Mouse (Mus musculus): ENCODE results near the gene Mybpc2. TPM values are rescaled to one million over a fixed set of nuclear protein-coding genes. Genes with fewer than 3 reads are reported as not detected.

Mybpc2 gene
- total RNA-seq, 2 experiments from 2014 or later, result 10.2 to 10.8 TPM

DNA sequence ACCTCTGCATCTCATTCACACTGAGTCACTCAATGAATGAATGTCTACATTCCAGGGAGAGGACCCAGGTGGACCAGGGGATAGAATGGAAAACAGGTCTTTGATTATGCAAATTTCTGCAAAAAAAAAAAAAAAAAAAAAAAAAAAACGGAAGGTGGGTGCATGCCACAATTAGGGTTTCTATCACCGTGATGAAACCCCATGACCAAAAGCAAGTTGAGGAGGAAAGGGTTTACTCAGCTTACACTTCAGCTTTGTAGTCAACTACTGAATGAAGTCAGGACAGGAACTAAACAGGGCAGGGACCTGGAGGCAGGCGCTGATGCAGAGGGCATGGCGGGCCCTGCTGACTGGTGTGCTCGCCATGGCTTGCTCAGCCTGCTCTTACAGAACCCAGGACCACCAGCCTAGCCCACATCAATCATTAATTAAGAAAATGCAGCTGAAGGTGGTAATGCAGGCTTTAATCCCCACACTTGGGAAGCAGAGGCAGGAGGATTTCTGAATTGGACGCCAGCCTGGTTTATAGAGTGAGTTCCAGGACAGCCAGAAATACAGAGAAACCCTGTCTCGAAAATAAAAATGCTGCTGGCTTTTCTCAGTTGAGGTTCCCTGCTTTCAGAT is 38.8 kb downstream of the Mybpc2 start:
- no peak for DNase-seq

DNA sequence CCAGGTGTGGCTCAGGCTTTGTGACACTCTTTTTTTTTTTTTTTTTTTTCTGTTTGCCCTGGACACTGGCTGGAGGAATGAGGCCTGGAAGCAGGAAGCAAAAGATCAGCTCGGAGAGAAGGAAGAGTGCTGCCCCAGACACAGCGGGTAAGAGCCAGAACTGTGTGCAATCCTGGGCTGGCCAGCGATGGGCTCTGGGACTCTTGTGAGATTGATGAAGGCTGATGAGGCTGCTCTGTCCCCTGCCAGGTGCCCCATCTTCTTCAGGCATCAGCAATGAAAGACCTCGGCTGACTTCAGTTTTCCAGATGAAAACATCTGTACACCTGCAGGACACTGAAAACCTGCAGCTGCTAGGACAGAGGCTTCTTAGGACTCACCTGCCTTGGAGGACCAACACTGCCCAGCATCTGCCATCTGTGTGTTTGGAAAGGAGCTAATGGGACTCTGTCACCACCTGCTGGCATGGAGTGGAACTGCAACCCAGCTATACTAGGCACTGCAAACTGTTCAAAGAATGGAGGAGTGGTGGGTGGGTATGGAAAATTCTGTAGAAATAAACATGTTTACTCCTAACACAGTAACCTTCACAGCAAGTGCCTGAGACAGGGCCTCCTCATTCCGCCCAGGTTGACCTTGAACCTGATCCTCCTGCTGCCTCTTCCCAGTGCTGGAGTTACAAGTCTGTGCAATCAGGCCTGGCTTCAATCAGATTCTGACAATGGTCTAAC is 39.5 kb downstream of the Mybpc2 start:
- peak; percentile 61 to 87 for DNase-seq

DNA sequence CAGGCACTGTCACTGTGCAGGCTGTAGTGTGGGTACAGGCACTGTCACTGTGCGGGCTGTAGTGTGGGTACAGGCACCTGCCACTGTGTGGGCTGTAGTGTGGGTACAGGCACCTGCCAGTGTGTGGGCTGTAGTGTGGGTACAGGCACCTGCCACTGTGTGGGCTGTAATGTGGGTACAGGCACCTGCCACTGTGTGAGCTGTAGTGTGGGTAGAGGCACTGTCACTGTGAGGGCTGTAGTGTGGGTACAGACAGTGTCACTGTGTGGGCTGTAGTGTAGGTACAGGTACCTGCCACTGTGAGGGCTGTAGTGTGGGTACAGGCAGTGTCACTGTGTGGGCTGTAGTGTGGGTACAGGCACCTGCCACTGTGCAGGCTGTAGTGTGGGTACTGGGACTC is 40.3 kb downstream of the Mybpc2 start:
- DNase-seq, result no peak

DNA sequence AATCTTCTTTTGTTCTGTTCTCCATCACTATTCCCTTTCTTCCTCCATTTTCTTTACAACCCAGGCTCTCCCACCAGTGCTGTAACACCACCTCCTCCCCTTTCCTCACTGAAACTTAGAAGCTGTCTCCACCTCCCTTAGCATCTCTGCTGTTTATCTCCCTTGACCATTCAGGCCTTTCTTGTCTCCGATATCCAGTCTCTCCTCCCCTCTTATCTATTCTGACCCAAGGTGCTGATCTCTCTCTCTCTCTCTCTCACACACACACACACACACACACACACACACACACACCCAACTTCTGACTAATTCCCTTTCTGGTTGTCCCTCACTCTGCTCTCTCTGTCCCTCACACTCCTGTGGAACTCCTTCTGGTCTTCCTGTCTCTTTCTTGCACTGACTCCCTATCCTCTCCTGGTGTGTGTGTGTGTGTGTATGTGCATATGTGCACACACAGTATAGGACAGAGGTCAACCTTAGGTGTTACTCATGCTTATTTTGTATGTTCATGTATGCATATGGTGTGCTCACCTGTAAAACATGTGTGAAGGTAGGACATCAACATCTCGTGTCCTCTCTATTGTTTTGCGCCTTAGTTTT is 41.5 kb downstream of the Mybpc2 start:
- DNase-seq, result no peak

DNA sequence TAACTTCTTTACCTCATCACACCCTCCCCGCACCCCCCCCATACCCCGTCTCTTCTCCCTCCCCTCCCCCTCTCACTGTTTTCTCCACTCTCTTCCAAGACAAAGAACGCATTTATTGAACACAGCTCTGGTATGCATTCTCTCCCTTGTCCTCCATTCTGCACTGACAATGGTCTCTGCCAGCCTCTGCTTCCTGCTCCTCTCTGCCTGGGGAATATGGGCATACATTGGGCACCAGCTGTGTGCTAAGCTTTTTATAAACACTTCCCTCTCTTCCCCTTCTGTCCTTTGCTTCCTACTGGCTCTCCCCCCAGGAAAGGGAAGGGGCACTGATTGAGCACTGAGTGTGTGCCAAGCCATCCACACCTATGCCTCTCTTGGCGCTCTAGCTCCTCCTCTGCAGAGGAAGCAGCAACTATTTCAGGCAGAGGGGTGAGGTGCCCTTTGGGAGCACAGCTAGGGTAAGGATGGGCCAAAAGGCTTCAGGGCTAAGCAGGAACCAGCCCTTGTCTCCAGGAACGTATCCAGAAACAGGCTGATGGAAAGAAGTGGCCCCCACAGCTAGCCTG is 49.3 kb downstream of the Mybpc2 start:
- no peak for DNase-seq

DNA sequence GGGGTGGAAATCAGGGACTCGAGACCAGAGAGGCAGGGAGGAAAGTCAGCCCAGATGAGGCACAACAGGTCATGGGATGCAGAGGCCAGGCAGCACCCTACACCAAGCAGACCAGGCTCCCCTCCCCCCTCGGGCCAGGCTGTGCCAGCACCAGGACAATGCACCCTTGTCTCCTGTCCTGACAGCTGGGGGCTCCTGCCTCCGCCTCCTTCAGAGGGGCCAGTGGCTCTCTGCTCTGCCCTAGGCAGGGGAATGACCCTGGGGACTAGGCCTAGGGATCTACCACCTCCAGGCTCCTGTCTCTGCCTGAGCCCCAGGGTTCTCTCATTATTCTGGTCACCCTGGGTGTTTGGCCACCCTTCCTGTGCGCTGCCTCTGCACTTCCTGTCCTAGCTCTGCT is 50.0 kb downstream of the Mybpc2 start:
- DNase-seq, result peak; percentile 80 to 85

DNA sequence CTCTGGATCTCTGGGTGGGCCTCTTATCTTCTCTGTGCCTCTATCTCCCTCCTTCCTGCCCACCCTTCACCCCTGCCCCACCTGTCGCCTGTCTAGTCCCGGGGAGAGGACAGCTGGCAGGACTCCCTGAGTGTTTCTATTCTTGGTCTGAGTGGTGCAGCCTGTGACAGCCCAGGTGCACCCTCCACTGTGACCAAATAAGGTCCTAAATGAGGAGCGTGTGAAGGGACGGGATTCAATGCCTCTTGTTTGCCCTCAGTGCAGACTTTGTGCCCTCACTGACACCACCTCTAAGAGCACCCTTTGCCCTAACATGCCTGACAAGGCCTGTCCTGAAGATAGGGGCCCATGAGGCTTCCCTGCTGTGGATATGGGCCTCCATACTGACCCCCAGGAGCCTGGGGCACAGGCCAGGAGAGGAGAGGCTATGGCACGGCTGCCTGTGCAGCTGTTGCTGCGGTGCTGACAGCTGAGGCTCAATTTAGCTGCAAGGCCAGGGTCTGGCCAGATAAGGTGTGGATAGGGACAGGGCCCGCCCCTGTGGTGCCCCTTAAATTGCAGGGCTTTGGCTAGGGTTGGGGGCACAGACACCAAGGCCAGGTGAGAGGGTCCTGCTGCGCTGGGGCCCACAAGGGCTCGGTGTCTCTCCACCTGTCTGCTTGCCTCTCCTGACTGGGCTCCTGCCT is 51.4 kb downstream of the Mybpc2 start:
- DNase-seq, result peak; percentile 78 to 88

DNA sequence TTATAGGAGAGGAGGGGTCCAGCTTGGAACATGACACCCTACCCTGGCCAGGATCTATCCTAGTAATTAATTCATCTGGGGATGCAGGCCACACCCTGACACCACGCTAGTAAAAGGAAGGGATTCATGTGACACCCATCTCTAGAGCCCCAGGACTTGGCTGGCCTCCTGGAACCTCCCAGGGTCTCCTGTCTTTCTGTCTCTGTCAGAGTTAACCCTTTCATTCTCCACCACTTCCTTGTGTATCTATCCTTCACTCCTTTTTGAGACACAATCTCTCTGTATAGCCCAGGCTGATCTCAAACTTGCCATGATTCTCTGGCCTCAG is 51.9 kb downstream of the Mybpc2 start:
- DNase-seq, result no peak

DNA sequence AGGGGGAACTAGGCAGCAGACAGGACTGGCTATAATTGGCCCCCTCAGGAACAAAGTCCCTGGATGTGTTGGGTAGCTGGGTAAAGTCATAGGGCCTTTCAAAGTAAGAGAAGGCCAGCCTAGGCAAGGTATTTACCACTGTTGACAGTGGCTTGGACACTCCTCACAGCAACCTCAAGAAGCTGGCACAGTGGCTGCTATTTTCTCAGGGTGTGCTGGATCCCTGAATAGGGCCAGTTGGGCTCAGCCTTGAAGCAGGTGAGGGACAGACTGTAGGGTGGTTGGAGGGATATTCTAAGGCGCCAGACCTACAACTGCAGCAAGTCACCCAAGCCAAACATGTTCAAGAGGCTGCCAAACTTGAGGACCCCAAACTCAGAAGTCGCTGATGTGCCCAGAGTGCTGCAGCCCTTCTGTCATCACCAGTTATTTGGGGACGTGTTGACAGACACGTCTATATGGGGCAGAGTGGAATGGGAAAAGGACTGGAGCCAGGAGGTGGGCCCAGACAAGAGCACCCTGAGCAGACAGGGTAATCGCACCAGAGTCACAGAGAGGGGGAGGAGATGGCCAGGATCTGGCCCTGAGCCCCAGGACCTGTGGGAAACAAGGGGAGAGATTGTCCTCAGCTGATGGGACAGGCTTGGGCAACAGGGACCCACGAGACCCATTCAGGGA is 52.4 kb downstream of the Mybpc2 start:
- DNase-seq, result peak; percentile 79 to 90

DNA sequence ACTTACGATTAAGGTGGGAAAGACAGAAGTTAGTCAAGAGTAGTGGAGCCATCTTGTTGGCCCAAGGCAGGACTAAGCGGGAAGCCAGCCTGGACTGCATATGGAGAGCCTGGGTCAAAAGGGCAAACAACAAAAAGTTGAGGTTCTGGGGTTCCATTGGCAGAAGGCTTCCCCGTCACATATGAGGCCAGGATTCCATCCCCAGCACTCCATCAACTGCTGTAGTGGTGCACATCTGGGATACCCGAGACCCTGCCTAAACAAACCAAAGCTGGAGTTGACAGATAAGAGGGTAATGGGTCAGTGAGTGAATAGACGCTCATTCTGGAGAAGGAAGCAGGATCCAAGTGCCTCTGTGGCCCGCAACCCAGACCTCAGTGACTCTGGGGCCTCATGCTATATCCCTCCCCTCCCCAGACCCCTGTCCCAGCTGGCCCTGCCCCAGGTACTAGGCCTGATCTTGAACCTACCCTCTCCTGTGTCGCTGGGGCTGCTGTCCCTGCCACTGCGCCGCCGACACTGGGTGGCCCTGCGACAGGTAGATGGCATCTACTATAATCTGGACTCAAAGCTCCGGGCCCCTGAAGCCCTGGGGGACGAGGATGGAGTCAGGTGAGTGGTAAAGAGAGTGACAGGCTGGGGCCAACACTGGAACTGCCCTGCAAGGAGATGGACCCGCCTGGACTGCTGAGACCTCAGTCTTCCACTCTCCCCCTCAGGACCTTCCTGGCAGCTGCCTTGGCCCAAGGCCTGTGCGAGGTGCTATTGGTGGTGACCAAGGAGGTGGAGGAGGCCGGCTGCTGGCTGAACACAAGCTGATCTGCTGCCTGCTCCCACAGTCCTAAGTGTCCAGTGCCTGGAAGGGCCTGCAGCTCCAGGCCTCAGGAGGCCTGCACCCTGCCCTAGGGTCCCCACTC is 53.5 kb downstream of the Mybpc2 start:
- DNase-seq, result peak in 1 of 2 experiments; percentile 30

DNA sequence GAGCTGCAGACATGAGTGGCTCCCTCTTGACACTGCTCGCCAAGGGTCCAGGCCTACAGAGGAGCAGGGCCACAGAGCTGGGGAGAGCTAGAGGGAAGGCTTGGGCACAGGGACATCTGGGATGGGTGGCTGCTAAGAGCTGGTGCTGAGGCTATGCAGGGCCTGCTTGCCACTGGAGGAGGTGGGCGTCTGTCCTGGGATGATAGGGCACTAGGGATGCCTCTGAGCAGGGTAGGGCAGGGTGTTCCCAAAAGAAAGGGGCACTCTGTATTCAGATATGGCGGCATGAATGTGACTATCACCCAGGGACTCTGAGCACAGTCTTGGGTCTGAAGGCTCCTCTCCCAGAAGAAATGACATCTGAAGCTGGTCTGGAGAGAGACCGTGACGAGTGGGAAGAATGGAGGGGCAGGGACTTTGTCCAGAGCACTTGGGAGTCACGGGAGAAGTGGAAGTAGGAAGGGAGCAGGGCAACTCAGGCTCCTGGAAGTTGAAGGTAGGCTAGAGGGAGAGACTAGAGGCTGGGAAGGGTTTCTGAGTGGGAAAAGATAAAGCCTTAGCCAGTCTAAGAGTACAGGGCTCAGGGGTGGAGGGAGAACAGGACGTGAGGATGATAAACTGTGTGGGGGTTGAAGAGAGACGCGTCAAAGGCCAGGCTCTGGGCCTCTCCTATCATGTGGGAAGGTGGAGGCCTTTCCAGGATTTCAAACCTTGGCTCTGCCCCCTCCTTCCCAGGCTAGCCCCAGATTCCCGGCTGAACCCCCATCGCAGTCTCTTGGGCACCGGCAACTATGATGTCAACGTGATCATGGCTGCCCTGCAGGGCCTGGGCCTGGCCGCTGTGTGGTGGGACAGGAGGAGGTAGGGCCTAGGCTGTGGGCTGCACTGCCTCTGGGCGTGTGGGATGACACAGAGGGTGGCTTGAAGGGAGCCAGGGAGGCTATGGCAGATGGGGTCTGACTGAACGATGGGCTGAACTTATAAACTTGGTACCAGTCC is 54.5 kb downstream of the Mybpc2 start:
- no peak for DNase-seq

DNA sequence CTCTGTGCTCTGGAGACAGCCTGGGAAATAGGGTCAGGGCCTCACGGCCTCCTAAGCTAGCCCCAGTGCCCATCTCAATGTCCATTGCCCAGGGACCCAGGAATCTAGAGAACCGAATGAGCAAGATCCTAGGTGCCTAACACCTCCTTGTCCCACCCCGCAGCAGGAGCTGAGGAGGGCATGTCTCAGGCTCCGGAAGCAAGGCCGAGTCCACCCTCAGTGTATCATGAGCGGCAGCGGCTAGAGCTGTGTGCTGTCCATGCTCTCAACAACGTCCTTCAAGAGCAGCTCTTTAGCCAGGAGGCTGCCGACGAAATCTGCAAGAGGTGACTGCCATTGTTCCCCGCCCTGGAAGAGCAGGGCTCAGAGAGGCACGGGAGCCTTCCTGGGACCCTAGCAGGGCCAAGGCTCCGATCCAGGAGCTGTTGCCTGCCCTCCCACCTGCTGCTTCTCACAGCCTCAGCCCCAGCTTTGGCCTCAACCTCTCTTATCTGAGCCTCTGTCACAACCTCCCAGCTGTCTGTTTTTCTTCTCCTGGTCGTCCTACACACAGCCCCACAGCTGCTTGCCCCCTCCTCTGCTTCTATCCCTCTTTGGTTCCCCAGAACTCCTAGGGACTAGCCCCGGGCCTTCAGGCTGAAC is 55.7 kb downstream of the Mybpc2 start:
- peak in 1 of 2 experiments; percentile 41 for DNase-seq

DNA sequence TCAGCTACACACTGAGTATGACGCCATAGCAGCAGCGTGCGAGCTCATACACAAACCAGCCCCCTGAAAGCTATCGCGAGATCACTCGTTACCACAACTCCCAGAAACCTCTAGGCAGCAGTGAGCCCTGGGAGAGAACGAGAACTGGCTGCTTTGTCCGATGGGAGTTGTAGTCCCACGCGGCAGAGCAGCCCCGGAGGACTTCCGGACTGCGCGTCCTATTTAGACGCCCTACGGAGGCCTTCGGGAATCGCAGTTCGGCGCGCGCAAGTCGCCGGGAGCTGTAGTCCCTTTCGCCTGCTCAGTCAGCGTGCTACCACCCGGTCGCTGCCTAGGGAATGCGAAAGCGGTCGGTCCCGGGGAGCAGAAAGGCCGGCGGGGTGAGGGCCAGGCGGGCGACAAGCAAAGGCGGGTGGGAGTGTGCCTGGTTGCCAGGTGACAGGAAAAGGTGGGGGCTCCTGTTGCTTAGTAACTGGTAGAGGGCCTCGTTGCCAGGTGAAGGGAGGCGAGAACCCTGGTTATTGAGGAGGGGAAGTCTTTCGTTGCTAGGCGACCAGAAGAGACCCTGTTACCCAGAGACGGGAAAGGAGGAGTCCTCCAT is 56.5 kb downstream of the Mybpc2 start, which contains the start of gene Josd2:
TSS of gene Josd2 (plus strand) at position 170 of the 601 bp plus-strand sequence.
- DNase-seq, result peak; percentile 96 to 98

DNA sequence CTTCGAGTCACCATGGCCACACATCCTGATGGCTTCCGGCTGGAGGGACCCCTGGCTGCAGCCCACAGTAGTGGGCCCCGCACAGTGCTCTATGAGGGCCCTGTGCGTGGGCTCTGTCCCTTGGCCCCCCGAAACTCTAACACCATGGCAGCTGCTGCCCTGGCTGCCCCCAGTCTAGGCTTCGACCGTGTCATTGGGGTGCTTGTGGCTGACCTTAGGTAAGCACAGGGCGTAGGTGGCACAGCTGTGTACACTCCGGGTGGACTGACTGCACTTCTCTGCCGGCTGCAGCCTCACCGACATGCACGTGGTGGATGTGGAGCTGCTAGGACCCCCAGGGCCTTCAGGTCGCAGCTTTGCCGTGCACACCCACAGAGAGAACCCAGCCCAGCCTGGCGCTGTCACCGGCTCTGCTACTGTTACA is 57.6 kb downstream of the Mybpc2 start:
- no peak for DNase-seq

DNA sequence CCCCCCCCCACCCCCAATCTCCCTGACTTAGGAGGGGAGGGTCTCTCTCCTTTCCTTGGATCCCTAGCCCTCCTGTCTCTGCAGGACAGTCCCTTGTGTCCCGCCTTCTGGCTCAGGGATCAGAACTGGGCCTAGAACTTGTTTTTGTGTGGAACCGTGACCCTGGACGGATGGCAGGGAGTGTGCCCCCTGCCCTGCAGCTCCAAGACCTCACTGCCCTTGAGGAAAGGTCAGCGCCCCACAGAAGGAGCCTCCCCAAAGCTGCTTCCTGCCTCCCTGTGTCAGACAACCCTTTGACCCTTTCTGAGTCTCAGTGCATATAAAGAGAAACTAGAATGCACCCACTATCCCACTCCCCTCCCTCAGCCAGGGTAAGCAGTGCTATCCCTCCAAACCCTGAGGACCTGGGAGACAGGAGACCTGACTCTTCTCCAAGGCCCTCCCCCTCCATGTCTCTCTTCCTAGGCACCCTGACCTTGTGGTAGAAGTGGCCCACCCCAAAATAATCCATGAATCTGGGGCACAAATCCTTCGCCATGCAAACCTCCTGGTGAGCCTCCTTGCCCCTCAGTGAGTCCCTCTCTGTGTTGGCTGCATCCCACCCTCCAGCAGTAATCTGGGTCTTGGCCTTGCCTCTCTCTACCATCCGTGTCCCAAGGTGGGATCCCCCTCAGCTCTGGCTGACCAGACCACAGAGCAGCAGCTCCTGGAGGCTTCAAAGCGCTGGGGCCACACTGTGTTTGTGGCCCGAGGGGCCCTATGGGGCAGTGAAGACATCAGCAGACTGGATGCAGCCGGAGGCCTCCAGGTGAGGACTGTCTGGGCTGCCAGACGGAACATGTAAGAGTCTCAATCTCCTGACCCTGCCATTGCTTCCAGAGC is 58.2 kb downstream of the Mybpc2 start:
- DNase-seq, result no peak

DNA sequence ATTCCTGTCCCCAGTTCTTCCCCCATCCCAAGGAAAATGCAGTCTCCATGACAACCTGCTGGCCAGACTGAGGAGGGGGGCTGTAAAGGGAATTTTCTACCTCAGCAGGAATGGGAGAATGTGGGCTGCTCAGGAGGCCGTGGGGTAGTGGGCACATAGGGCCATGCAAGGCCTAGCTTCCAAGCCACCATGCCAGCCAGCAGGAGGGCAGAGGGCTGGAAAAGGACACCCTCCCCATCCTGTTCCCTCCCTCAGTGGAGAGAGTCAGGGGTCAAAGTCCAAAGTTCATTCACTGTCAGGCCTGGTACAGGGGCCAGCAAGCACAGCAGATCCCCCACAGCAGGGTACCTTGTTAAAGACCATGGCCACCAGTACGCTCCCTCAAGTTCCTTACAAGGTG is 59.3 kb downstream of the Mybpc2 start, which contains the start of gene Aspdh:
TSS of gene Aspdh (plus strand) at position 281 of the 400 bp plus-strand sequence.
- no peak for DNase-seq

DNA sequence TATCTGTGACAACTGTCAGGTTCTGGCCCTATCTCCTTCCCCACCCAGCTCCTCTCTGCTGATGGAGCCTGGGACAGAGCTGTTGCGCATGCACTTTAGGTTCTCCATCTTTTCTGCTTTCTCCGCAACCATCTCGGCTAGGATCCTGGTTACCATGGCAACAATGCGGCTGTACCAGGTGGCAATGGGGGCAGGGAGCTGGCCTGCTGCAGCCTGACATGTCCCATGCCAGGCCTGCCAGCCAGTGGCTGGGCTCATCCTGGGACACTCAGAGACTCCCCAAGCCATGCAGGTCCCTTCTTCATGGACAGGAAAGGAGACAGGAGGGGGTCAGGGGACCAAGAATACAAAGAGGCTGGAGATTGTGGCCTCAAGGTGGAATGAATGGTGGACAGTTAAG is 59.9 kb downstream of the Mybpc2 start:
- no peak for DNase-seq
